Mouse (Mus musculus): ENCODE measurements around the gene Olfm1.

Gene Olfm1

DNA sequence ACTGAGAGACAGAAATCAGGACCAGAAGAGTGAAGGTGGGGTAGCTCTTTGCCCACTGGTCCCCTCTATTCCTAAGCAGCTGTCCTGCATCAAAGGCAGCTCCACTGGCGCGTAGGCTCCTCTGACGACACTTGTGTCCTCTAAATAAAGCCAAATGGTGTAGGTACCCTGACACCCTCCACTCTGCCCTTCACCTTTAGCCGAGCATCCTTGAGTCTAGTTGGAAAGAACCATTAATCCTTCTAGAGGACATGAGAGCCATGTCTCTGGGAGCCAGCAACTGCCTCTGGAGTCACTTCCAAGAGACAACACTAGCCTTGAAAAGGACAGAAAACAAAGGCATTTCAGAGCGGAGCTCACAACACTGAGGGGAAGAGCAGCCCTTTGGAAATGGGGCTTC, 34.2 kb downstream of the Olfm1 start:
- in situ Hi-C loops (cut with MboI; ENCODE audit: unreplicated experiment in 2 of 2), result loop anchor here in 1 of 2 experiments (25.0 kb wide), 1 partner anchor 985 kb away; no protein-coding TSS in a partner anchor

DNA sequence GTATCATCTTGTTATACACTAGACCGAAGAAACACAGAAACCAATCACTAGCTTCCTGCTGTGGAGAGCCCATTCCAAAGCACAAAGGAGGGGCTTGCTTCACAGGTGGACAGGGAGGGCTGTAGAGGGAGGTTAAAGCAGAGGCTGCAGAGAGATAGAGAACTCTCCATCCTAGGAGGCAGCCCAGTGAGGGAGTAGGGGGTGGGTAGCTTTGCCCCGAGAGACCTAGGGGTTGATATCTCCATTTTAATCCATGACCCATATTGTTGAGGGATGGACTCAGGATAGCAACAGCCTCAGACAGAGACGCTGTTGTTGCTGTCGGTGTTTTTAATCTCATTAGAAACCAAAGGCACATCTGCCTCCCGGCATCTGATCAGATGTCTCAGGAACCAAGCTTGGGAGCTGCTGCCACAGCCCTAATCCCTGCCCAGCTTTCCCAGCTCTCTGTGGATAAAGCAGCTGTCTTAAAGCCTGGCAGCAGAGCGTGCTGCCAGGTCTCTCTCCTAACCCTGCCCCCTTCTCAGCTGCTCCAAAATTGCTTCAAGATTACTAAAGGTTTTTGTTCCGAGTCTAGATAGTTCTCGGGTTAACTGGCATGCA, 34.9 kb downstream of the Olfm1 start:
- in situ Hi-C loops (cut with MboI; ENCODE audit: unreplicated experiment in 2 of 2), result loop anchor here in 1 of 2 experiments (25.0 kb wide), 1 partner anchor 985 kb away; no protein-coding TSS in a partner anchor

- in situ Hi-C loops (cut with MboI; ENCODE audit: unreplicated experiment in 2 of 2), result loop anchor here in 1 of 2 experiments (25.0 kb wide), 1 partner anchor 984 kb away; no protein-coding TSS in a partner anchor
These were observed 35.6 kb downstream of the Olfm1 start for GRCm38 (mm10) chr2:28228364-28228763.

DNA sequence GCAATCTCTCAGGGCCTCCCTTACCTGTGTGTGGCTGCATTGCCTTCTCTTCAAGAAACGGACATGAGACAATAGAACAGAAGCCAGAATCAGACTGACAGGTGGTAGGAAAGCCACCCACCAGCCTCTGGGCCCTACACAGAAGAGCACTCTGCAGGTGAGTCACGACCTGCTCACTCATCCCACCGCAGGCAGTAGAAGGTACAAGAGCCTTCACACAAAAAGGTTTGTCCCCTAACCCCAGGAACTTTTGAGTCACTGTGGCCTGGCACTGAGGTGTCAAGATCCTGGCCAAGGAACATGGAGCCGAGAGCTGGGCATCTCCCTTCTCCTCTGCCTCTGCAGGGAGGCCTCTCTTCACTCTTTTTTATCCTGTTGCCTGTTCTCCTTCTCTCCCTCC, 42.3 kb downstream of the Olfm1 start:
- in situ Hi-C loops (cut with MboI; ENCODE audit: unreplicated experiment in 2 of 2), result loop anchor here in 1 of 2 experiments (25.0 kb wide), 1 partner anchor 977 kb away; no protein-coding TSS in a partner anchor

DNA sequence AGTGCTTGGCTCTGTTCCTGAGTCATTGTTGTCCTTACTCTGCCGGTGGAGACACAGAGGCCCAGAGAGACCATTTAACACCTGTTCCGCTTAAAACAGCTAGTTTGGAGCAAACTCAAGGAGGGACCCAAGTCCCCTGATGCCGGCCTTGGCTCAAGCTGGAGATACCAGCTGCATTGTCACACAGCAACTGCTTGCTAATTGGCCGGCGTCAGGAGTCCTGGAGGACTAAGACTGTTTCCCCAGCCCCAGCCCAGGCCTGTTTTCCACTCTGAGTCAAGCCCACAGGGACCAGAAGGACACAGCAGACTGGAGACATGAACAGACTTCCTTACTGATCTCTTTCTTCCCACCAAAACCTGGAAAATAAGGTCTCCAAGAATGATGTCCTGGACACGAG, 43.7 kb downstream of the Olfm1 start:
- in situ Hi-C loops (cut with MboI; ENCODE audit: unreplicated experiment in 2 of 2), result loop anchor here in 1 of 2 experiments (25.0 kb wide), 1 partner anchor 976 kb away; no protein-coding TSS in a partner anchor

GRCm38 (mm10) chr2:28239616-28240015, 46.8 kb downstream of the Olfm1 start:
- in situ Hi-C loops (cut with MboI; ENCODE audit: unreplicated experiment in 2 of 2), result loop anchor here in 1 of 2 experiments (25.0 kb wide), 1 partner anchor 973 kb away; no protein-coding TSS in a partner anchor

DNA sequence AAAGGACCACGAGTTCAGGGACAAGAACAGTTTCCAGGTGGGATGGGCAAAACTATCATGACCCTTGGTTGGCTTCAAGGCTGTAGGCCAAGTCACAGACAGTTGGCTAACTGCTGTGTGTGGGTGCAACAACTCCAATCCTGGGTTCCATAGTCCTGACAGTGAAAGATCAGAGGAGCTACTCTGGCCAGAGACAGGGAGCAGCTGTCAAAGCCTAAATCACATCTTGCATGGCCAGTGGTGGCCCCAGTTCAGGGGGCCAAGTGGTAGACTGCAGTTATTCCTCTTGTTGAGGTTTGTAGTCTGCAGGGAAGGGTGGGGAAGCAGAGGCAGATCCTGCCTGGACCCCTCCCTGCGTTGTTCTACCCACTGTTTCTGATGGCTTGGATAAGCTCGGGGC, 48.1 kb downstream of the Olfm1 start:
- in situ Hi-C loops (cut with MboI; ENCODE audit: unreplicated experiment in 2 of 2), result loop anchor here in 1 of 2 experiments (25.0 kb wide), 1 partner anchor 971 kb away; no protein-coding TSS in a partner anchor

- in situ Hi-C loops (cut with MboI; ENCODE audit: unreplicated experiment in 2 of 2), result loop anchor here in 1 of 2 experiments (25.0 kb wide), 1 partner anchor 971 kb away; no protein-coding TSS in a partner anchor
These were observed 48.9 kb downstream of the Olfm1 start for GRCm38 (mm10) chr2:28241520-28242221.

- in situ Hi-C loops (cut with MboI; ENCODE audit: unreplicated experiment in 2 of 2), result loop anchor here in 1 of 2 experiments (25.0 kb wide), 1 partner anchor 970 kb away; no protein-coding TSS in a partner anchor
These were observed 49.4 kb downstream of the Olfm1 start for GRCm38 (mm10) chr2:28242222-28242543.

- in situ Hi-C loops (cut with MboI; ENCODE audit: unreplicated experiment in 2 of 2), result loop anchor here in 1 of 2 experiments (25.0 kb wide), 1 partner anchor 967 kb away; no protein-coding TSS in a partner anchor
These were observed 52.0 kb downstream of the Olfm1 start for GRCm38 (mm10) chr2:28244667-28245395.

GRCm38 (mm10) chr2:28246110-28246653, 53.4 kb downstream of the Olfm1 start:
- in situ Hi-C loops (cut with MboI; ENCODE audit: unreplicated experiment in 2 of 2), result loop anchor here in 1 of 2 experiments (25.0 kb wide), 1 partner anchor 966 kb away; no protein-coding TSS in a partner anchor

GRCm38 (mm10) chr2:28247098-28247497, 54.3 kb downstream of the Olfm1 start:
- in situ Hi-C loops (cut with MboI; ENCODE audit: unreplicated experiment in 2 of 2), result loop anchor here in 1 of 2 experiments (25.0 kb wide), 1 partner anchor 965 kb away; no protein-coding TSS in a partner anchor

DNA sequence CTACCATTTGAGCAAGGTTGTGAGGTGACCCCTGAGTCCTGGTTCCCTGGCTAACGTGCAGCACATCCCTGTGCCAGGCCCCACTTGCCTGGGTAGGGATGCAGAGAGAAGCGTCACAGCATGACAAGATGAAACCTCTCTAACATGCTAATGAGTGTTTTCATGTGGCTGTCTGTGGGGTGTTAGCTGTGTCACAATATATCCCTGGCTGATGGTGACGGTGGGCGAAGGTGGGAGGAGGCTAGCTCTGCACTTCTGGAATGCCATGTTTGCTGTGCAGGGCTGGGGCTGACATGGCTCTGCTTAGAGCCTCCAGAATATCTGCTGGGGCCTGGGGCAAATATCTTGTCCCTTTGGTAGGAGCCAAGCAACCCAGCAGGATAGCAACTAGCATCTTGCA, 59.8 kb downstream of the Olfm1 start:
- in situ Hi-C loops (cut with MboI; ENCODE audit: unreplicated experiment in 2 of 2), result no loop called here

GRCm38 (mm10) chr2:28256029-28256428, 63.2 kb downstream of the Olfm1 start:
- in situ Hi-C loops (cut with MboI; ENCODE audit: unreplicated experiment in 2 of 2), result no loop called here

DNA sequence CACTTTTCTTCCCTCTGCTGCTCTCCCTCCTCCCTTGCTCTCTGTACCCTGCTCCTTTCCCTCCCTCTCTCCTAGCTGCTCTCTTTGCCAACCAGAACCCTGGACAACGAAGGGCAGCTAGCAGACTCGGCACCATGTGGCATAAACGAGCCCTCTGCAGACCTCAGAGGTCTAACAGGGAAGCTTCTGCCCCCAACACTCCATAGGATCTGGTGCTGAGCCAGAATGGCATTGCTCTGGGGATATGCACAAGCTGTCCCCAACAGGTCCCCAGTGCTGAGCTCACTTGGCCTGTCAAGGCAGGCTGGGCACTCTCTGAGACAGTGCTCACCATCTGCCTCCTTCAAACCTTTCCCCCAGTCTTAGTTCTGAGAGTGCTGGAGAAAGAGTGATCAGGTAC, 68.6 kb downstream of the Olfm1 start:
- in situ Hi-C loops (cut with MboI; ENCODE audit: unreplicated experiment in 2 of 2), result no loop called here

- in situ Hi-C loops (cut with MboI; ENCODE audit: unreplicated experiment in 2 of 2), result no loop called here
These were observed 75.0 kb downstream of the Olfm1 start for GRCm38 (mm10) chr2:28267776-28268275.

- in situ Hi-C loops (cut with MboI; ENCODE audit: unreplicated experiment in 2 of 2), result no loop called here
These were observed 77.8 kb downstream of the Olfm1 start for GRCm38 (mm10) chr2:28270561-28270960.

- in situ Hi-C loops (cut with MboI; ENCODE audit: unreplicated experiment in 2 of 2), result no loop called here
These were observed 79.6 kb downstream of the Olfm1 start for GRCm38 (mm10) chr2:28272218-28272965.

- in situ Hi-C loops (cut with MboI; ENCODE audit: unreplicated experiment in 2 of 2), result no loop called here
These were observed 81.2 kb downstream of the Olfm1 start for GRCm38 (mm10) chr2:28274006-28274405.

Data from v-Abl transformed pro-B cells (cell line).